Mouse (Mus musculus) limb, embryonic 10.5 days (tissue): ENCODE results near the gene Ntn1. TPM values are rescaled to one million over a fixed set of nuclear protein-coding genes. Genes with fewer than 3 reads are reported as not detected.

ENCODE experiments used
- DNase-seq: peaks from one replicate; pipeline ENCODE4 v3.0.0-alpha.2; 2017; ENCODE audit warnings: low spot score
- H3K27ac ChIP-seq: fragments of 300-500 bp; sonication (generic); 2 replicates; pipeline ENCODE4 v1.5.1; 2016; ENCODE audit warnings: mild to moderate bottlenecking
- H3K27me3 ChIP-seq: fragments of 300-500 bp; sonication (generic); 2 replicates; pipeline ENCODE4 v1.6.1; 2016; ENCODE audit warnings: low read depth, mild to moderate bottlenecking; ENCODE audit not compliant: poor library complexity, severe bottlenecking
- H3K36me3 ChIP-seq: fragments of 300-500 bp; sonication (generic); 2 replicates; pipeline ENCODE4 v1.6.1; 2016; ENCODE audit warnings: mild to moderate bottlenecking, moderate library complexity
- H3K4me1 ChIP-seq: fragments of 300-500 bp; sonication (generic); 2 replicates; pipeline ENCODE4 v1.6.1; 2016
- H3K4me3 ChIP-seq: fragments of 300-500 bp; sonication (generic); 2 replicates; pipeline ENCODE4 v1.5.1; 2016; ENCODE audit warnings: mild to moderate bottlenecking, moderate library complexity
- H3K9me3 ChIP-seq: fragments of 300-500 bp; sonication (generic); replicated peaks from 2 replicates; pipeline ENCODE4 v1.6.1; 2016; ENCODE audit warnings: mild to moderate bottlenecking
- WGBS: fragments of 180-500 bp; shearing (Covaris S2); methylation state at CpG from one replicate; pipeline ENCODE4 v1.1.7; 2016; 5-methylcytosine and 5-hydroxymethylcytosine counted together
- polyA plus RNA-seq: library from polyadenylated mRNA; unstranded; fragments of >200 nt; fragmentation: Nextera tagmentation; extraction: Ambion mirVana; gene quantifications from 2 replicates; pipeline ENCODE4 v1.2.1, GENCODE M21; 2016

Ntn1 gene
- polyA plus RNA-seq, 1 experiment from 2014 or later = 7.7 TPM

DNA sequence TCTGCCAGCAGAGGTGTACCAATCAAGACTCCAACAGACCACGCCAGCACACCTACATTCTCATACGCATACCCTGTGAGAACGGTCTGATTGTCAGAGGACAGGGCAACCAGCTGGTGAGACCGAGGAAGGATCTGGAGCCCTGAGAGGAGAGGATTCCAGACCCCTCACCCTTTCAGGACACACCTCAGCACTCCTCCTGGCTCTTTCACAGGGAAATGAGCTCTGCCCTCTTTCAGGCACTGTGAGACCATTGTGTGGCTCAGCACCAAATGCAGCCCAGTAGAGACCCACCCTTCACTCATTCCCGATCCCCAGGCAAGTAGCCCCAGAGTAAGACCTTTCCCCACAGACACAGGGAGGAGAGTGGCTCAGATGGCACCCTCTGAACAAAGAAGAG is 137.5 kb downstream of the Ntn1 start:
- 0 out of 2 replicates have a peak, but pooled peaks cover 4% of the 10 kb centered on the region for H3K27me3 ChIP-seq
- no peaks in the 10 kb centered on the region; the same call in 1 of the 2 replicates for H3K36me3 ChIP-seq
- no peak overlapping the region for H3K27ac ChIP-seq
- peaks cover 15% of the 10 kb centered on the region for H3K4me1 ChIP-seq
- no peaks in the 10 kb centered on the region for H3K9me3 ChIP-seq
- 93% methylated on average over 5 of the region's 5 CpGs for WGBS
- DNase-seq = no peak
- H3K4me3 ChIP-seq = no peak overlapping the region

DNA sequence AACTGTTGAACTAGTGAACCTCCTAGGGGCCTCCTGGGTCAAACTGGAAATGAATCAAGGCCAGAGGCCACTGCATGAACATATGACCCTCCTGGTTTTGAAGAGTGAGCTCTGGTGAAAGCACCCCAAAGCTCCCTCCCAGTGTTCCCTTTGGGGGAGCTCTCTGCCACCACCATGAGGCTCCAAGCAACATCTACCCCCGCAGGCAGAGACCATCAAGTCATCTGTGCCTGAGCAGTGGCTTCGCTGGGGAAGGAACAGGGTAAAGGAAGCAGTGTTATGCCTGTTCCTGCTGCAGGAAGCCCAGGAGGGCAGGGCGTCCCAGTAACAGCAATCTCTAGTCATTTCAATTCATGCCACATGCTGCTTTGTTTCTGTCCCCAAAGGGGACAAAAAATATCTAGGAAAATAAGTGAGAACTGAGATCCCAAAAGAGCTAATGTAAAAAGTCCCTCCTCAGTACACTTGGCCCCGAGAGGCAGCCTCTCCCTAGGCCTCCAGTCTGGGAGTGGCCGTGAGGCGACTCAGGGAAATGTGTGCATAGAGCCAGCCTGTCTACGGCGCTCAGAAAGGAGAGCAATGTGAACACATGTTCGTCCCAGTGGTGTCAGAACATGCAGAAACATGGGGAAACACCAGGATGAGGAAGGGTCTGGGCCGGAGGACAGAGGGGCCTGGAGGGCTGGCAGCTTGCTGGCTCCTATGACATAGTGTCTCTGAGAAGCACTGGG is 139.3 kb downstream of the Ntn1 start:
- no peak for DNase-seq
- Histone ChIP-seq H3K27me3 (0 out of 2 replicates have a peak, but pooled peaks cover 9% of the 10 kb centered on the region), H3K9me3 (no peaks in the 10 kb centered on the region), H3K36me3 (peaks cover 3% of the 10 kb centered on the region; the same call in 1 of the 2 replicates), H3K4me1 (peaks cover 15% of the 10 kb centered on the region), H3K4me3 (no peak overlapping the region), H3K27ac (0 out of 2 replicates have a peak overlapping the region, but pooled peaks have one; percentile 37)
- WGBS = 75% methylated on average over 10 of the region's 10 CpGs

DNA sequence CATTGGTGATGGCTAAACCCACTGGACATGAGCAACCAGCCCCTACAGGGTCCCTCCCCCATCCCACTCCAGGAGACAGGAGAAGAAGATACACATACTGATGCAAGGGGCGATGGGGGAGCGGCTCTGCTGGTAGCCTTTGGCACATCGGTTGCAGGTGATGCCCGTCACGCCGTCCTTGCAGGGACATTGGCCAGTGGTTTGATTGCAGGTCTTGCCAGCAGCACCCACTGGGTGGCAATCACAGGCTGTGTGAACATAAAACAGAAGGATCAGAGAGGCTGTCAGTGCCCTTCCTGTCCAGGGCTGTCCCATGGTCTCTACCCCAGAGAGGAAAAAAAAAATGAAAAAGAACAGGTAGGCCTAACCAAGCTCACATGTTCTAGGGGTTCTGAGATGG is 140.2 kb downstream of the Ntn1 start:
- Histone ChIP-seq H3K36me3 (peaks cover 3% of the 10 kb centered on the region; the same call in 1 of the 2 replicates), H3K27me3 (0 out of 2 replicates have a peak, but pooled peaks cover 9% of the 10 kb centered on the region), H3K4me3 (no peak overlapping the region), H3K4me1 (peaks cover 15% of the 10 kb centered on the region), H3K27ac (no peak overlapping the region; the same call in 1 of the 2 replicates), H3K9me3 (no peaks in the 10 kb centered on the region)
- no peak for DNase-seq
- WGBS = 97% methylated on average over 6 of the region's 6 CpGs

DNA sequence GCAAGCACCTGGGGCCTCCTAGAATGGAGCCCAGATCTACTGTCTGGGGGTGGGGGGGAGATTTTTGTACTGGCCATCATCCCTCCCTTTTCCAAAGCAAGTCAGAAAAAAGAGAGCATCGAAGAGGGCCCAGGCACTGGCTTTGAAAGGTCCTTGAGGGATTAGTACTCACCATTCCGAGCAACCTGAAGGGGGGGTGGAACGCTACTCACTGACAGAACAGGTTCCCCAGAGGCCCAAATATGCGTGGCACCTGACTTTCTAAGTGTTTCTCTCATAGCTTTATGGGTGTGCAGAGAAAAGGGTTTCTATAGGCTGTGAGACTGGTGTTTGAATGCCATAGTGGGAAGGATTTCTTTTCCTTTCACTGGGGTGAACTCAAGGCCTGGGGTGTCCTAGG is 142.1 kb downstream of the Ntn1 start:
- H3K4me1 ChIP-seq = peaks cover 23% of the 10 kb centered on the region
- H3K4me3 ChIP-seq = no peak overlapping the region
- WGBS = 88% methylated on average over 4 of the region's 4 CpGs
- H3K36me3 ChIP-seq = peaks cover 3% of the 10 kb centered on the region; the same call in 1 of the 2 replicates
- H3K27me3 ChIP-seq = 0 out of 2 replicates have a peak, but pooled peaks cover 9% of the 10 kb centered on the region
- no peak for DNase-seq
- H3K9me3 ChIP-seq = no peaks in the 10 kb centered on the region
- no peak overlapping the region for H3K27ac ChIP-seq

DNA sequence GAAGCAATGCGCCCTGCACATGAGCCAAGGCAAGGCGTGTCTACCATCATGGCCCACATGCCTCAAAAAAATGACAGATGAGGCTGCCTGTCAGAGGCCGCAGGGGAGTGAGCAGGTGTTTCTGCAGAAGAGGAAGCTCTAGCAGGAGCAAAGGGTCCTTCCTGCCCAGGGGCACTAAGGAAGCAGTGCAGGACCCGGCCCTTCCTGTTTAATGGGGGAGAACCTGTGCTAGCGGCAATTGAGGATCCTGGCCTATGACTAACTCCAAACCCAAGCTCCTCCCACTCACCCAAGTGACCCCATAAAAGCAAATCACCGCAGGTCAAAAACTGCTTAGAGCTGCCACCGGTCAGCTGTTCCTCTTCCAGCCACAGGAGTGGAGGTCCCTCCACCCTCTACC is 147.1 kb downstream of the Ntn1 start:
- H3K36me3 ChIP-seq = 0 out of 2 replicates have a peak, but pooled peaks cover 3% of the 10 kb centered on the region
- H3K4me3 ChIP-seq = no peak overlapping the region
- WGBS = 73% methylated on average over 7 of the region's 7 CpGs
- H3K4me1 ChIP-seq = peaks cover 13% of the 10 kb centered on the region
- no peak overlapping the region for H3K27ac ChIP-seq
- 0 out of 2 replicates have a peak, but pooled peaks cover 12% of the 10 kb centered on the region for H3K27me3 ChIP-seq
- H3K9me3 ChIP-seq = no peaks in the 10 kb centered on the region
- no peak for DNase-seq

DNA sequence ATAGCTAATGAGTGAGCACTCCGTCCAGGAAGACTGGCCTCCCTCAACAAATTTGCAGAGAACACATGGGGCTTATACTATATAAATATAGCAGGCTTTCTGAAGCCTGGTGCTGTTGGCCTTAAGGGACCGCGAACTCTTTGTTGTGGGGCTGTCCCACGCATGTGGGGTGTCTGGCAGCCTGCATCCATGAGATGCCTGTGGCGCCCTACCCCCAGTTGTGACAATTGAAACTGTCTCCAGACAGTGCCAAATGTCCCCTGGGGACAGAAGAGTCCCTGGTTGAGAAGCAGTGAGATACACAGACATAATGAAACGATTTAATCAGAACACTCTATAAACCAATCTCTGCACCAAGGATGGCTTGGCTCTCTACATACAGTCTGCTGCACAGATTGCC is 150.5 kb downstream of the Ntn1 start:
- Histone ChIP-seq H3K27ac (no peak overlapping the region), H3K36me3 (peaks cover 1% of the 10 kb centered on the region; the same call in 1 of the 2 replicates)

DNA sequence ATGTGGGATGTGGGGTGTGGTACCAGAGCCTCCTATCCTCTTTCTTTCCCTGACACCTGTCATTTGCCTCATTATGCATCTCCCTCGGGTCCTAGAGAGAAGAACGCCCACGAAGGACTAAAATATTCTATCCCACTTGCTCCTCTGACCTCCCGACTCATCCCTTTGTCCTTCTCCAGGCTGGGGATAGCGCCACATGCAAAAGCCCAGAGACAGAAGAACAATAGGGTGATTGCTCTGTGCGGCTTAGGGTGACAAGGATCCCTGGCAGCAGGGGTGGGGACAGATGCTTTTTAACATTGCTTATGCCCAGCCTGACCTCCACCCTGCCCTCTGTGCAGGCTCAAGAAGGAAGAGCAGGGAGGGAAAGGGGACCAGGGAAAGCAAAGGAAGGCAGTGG is 152.7 kb downstream of the Ntn1 start:
- Histone ChIP-seq H3K4me3 (no peak overlapping the region), H3K9me3 (no peaks in the 10 kb centered on the region; the same call in 1 of the 2 replicates), H3K27me3 (peaks cover 33% of the 10 kb centered on the region; the same call in 1 of the 2 replicates), H3K4me1 (no peaks in the 10 kb centered on the region), H3K27ac (no peak overlapping the region), H3K36me3 (peaks cover 4% of the 10 kb centered on the region; the same call in 1 of the 2 replicates)
- DNase-seq = no peak
- WGBS = 55% methylated on average over 6 of the region's 6 CpGs

More for the DNA sequence above, 150.5 kb downstream of the Ntn1 start:
- no peak overlapping the region for H3K4me3 ChIP-seq
- 93% methylated on average over 6 of the region's 6 CpGs for WGBS
- H3K9me3 ChIP-seq = no peaks in the 10 kb centered on the region
- H3K4me1 ChIP-seq = peaks cover 13% of the 10 kb centered on the region
- H3K27me3 ChIP-seq = peaks cover 19% of the 10 kb centered on the region; the same call in 1 of the 2 replicates
- no peak for DNase-seq

DNA sequence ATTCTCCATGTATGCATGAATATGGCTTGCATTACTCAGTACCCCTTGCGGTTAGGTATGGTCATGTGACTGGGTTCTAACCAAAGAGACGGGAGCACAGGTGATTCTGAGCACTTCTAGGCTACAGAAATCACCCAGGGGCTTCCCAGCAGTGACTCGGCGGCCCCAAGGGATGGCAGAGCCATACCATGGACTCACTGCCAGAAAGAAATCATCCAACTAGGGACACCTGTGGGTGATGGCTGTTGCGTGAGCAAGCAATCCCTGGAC is 155.7 kb downstream of the Ntn1 start:
- Histone ChIP-seq H3K4me1 (peaks cover 5% of the 10 kb centered on the region), H3K9me3 (no peaks in the 10 kb centered on the region; the same call in 1 of the 2 replicates), H3K27ac (no peak overlapping the region), H3K36me3 (peaks cover 4% of the 10 kb centered on the region; the same call in 1 of the 2 replicates), H3K4me3 (no peak overlapping the region), H3K27me3 (peaks cover 45% of the 10 kb centered on the region)
- no peak for DNase-seq
- 91% methylated on average over 5 of the region's 5 CpGs for WGBS

DNA sequence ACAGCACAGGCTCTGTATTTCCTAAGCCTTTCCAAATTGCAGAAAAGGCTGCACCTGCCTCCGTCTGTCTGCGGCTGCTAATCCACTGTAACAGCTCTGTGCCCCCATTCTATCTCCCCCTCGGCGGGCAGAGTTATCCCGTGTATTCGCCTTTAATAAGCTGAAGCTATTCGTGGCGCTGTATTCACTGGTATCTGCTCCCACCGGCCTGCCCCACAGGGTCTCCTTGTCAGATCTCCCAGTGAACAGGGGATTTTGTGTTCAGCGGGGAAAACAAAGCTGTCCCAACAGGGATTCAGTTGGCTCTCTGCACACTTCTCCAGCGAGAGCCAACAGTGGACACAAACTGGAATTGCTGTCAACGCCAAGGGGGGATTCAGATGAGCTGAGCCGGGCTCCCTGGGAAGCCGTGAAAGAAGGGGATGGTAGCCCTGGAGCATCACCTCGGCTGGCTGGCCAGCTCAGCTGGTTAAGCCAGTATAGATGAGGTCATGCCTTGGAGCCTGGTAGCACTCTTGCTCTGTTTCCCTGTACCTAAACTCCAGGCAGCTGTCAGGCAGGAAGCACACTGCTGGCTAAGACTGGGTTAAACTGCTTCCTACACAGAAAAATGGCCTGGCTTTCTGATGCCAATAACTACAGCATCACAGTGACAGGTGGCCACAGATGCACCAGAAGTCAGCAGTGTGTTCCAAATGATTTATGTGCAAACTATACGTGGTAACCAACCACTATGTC is 156.2 kb downstream of the Ntn1 start:
- Histone ChIP-seq H3K9me3 (no peaks in the 10 kb centered on the region; the same call in 1 of the 2 replicates), H3K27me3 (peaks cover 45% of the 10 kb centered on the region), H3K27ac (no peak overlapping the region), H3K36me3 (peaks cover 4% of the 10 kb centered on the region; the same call in 1 of the 2 replicates), H3K4me1 (peaks cover 10% of the 10 kb centered on the region), H3K4me3 (no peak overlapping the region)
- 86% methylated on average over 16 of the region's 16 CpGs for WGBS
- DNase-seq = no peak

DNA sequence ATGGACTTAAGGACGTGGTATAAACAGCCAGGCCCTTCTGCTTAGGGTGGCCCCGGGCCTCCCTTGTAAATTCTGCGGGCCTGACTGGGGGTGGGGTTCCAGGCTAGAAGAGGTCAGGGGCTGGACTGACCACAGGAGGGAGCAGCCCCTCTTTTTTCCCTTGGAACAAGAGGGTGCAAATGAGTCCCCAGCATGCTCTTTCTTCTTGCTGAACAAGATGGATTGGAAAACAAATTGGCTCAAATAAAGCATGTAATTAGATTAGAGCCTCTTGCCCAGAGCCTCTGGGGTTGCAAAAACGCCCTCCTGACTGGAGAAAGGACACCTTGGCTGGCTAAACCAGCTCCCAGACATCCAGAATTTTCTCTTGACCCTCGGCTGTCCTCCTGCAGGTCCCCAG is 160.9 kb downstream of the Ntn1 start:
- no peak overlapping the region for H3K4me3 ChIP-seq
- 16% methylated on average over 5 of the region's 5 CpGs for WGBS
- no peak for DNase-seq
- H3K4me1 ChIP-seq = peaks cover 23% of the 10 kb centered on the region
- no peaks in the 10 kb centered on the region for H3K36me3 ChIP-seq
- H3K27ac ChIP-seq = peak overlapping the region; percentile 10; the same call in 1 of the 2 replicates
- H3K9me3 ChIP-seq = no peaks in the 10 kb centered on the region; the same call in 1 of the 2 replicates
- H3K27me3 ChIP-seq = peaks cover 48% of the 10 kb centered on the region

DNA sequence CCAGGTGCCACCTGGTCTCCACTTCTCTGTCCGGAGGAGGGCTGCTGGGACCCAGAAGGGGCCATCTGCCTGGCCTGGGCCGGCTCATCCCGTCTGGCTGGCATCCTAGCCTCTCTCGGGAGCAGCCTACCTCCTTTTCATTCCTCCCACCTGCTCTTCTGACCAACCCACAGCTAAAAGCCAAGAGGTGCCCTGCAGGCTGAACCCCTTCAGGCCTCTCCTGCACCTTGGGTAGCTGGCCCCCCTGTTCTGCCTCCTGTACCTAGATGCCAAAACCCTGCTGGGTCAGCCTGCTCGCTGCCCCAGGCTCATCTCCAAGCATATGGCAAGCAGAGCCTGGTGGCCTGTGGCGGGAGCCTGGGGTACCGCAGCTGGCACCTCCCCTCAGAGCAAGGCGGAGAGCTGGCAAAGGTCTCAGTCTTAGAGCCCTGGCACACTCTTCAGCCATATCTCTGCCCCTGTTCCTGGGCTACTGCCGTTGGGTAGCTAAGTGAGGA is 167.1 kb downstream of the Ntn1 start:
- peaks cover 31% of the 10 kb centered on the region for H3K27me3 ChIP-seq
- no peaks in the 10 kb centered on the region for H3K9me3 ChIP-seq
- peak overlapping the region; percentile 37 for H3K27ac ChIP-seq
- DNase-seq = no peak
- WGBS = 85% methylated on average over 9 of the region's 9 CpGs
- no peaks in the 10 kb centered on the region for H3K36me3 ChIP-seq
- H3K4me1 ChIP-seq = peaks cover 26% of the 10 kb centered on the region
- H3K4me3 ChIP-seq = no peak overlapping the region

DNA sequence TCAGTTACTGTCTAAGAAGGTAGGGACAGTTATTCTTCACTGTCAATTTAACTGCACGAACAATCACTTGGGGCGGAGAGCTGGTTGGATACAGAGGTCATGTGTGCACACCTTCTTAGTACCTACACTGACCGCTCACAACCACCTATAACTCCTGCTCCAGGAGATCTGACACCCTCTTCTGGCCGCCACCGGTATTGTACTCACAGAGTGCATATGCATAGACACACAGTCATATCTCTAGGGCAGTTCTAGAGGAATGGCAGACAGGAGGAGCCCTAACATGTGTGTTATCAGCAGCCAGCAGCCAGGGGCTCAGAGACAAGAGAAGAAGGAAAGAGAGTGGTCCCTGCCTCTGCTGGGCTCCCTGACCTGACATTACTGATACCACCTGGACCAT is 169.1 kb downstream of the Ntn1 start:
- WGBS = 97% methylated on average over 5 of the region's 5 CpGs
- H3K9me3 ChIP-seq = no peaks in the 10 kb centered on the region
- peaks cover 12% of the 10 kb centered on the region for H3K27me3 ChIP-seq
- H3K4me3 ChIP-seq = no peak overlapping the region
- peaks cover 29% of the 10 kb centered on the region for H3K4me1 ChIP-seq
- no peak overlapping the region for H3K27ac ChIP-seq
- DNase-seq = no peak
- H3K36me3 ChIP-seq = no peaks in the 10 kb centered on the region
